Mouse (Mus musculus) bone marrow, adult 2 months (tissue): ENCODE measurements around the gene Ndufaf4. TPM values are rescaled to one million over a fixed set of nuclear protein-coding genes. Genes with fewer than 3 reads are reported as not detected.
"Not testable (repeated sequence)": the region's sequence is repeated elsewhere in the genome, so short reads cannot be mapped to it uniquely, and the experiment has no call there.

Experiments
- H3K27ac ChIP-seq: fragments of 200-500 bp; 2 replicates; pipeline ENCODE4 v1.5.1; 2012; ENCODE audit warnings: low read depth, mild to moderate bottlenecking, control low read depth, inconsistent platforms, low read length; ENCODE audit not compliant: control insufficient read depth, poor library complexity, insufficient read depth
- H3K4me1 ChIP-seq: fragments of 200-500 bp; 2 replicates; pipeline ENCODE4 v1.6.1; 2011; ENCODE audit warnings: low read length; ENCODE audit not compliant: control insufficient read depth, insufficient read depth
- H3K4me3 ChIP-seq: fragments of 200-500 bp; replicated peaks from 2 replicates; pipeline ENCODE3; 2011; ENCODE audit warnings: mild to moderate bottlenecking, low read depth, low read length, control low read depth; ENCODE audit not compliant: control insufficient read depth
- CTCF ChIP-seq: fragments of 200-500 bp; IDR thresholded peaks from 2 replicates; pipeline ENCODE4 v1.5.1; 2011; ENCODE audit warnings: low read length, control low read depth; ENCODE audit not compliant: control insufficient read depth, insufficient read depth
- POLR2A ChIP-seq: fragments of 200-500 bp; IDR thresholded peaks from 2 replicates; pipeline ENCODE4 v1.6.1; 2011; ENCODE audit warnings: low read depth, mild to moderate bottlenecking, control low read depth, low read length, borderline replicate concordance; ENCODE audit not compliant: control insufficient read depth
- WGBS: fragments of 180-500 bp; shearing (Covaris S2); methylation state at CpG from one replicate; pipeline ENCODE4 v1.1.7; 2018; 5-methylcytosine and 5-hydroxymethylcytosine counted together
- polyA plus RNA-seq: library from polyadenylated mRNA; stranded (reverse); fragments of >200 nt; gene quantifications from 2 replicates; pipeline ENCODE4 v1.2.4, GENCODE M21; 2011; ENCODE audit warnings: low replicate concordance; ENCODE audit not compliant: missing spikeins, insufficient read depth, insufficient read length

Gene Ndufaf4
- 7.4 and 11.7 TPM in 2 replicates for polyA plus RNA-seq

DNA sequence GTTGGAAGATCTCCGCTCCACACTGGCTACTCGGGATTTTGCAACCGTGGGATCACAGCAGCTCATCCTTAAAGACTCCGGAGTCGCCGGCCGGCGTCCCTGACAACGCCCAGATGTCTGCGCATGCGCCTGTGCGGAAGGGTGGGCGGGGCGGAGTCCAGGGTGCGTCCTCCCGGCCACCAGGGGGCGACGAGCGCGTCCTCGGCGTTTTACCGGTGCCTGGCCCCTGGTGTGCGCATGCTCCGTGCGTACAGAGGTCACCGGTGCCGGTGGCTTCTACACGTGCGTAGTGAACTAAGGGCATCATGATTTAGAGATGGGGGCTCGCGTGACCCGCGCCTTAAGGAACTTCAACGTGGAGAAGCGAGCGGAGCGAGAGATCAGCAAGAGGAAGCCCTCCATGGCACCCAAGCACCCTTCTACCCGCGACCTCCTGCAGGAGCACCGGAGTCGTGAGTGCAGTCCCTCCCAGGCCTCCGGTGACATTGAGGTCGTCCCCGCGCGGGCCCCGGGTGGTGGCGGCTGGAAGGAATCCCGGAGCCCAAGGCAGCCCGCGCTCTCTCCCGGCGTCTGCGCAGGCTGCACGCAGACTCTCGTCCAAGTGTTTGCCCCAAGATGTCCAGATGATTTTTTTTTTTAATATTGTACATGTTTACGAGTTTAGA is at the start of gene Ndufaf4:
TSS of gene Ndufaf4 (plus strand) at position 233 of the 665 bp plus-strand sequence.
- no peak within 1 kb of the TSS; the same call in 1 of the 2 replicates for H3K27ac ChIP-seq
- TF ChIP-seq CTCF (peak; percentile 91), POLR2A (peak; percentile 52; the same call in 1 of the 2 replicates)
- peak within 1 kb of the TSS; percentile 79 for H3K4me3 ChIP-seq
- H3K4me1 ChIP-seq, result no peaks in the 10 kb centered on the region; the same call in 1 of the 2 replicates
- WGBS, result under 1% methylated on average over 58 of the region's 58 CpGs

DNA sequence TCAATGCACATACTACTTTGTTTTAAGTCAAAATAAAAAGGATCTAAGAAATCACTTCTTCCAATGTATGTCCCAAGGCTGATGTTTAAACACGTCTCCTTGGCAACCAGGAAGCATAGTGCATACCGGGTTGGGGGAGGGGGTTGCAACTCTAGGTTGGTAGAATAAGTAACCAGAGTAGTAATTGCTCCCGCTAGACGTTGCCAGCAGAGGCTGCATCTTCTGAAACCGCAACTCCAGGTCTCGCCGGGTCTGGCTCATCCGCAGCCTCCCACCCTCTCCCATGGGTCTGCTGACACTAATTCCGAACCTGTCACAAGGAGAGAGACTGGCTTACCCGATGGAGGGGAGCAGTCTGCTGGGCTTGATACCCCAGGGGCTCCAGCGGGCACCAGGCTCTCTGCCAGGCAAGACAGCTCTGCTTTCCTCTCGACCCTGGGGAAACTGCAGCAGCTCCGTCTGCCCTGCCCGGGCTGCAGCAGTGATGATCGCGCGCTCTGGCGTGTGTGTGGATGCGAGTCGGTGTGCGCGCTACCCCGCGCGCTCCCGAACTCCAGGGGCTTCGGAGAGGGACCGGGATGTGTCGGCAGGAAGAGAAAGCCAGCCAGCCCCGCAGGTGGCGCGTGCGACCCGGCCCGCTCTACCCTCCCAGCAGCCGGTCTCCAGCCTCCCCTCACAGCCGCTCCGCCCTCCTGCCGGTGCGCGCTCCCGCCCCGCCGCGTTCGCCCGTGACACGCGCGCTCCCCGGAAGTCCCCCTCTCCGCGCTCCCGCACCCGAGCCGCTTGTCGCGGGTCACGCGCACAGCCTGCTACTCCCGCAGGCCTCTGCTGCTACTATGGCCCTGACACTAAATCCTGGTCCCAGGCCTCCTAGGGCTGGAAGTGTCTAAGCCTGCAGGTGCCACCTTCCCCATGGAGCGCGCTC is 47.2 kb upstream of the Ndufaf4 start, which contains the start of gene Klhl32:
TSS of gene Klhl32 (minus strand) at position 724 of the 925 bp plus-strand sequence.
- WGBS, result 2% methylated on average over 63 of the region's 63 CpGs

DNA sequence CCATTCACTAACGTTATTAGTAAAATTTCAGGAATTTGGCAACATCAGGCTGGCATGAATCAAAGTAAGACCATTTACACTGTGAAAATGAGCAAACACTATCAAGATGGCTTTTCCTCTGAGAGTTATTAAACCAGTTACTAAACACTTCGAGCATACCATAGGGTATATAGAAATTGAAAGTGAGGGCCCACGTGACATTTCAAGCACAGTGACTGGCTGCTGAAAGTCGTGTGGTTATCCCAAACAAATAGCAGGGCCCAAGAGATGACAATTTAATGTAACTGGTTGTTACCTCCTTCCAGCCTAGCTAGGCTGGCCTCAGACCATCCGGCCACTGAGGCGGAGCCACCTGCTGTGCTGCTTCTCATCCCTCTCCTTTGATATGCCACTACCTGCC is 32.2 kb upstream of the Ndufaf4 start:
- no peak for TF ChIP-seq POLR2A
- TF ChIP-seq CTCF, result no peak
- no peak overlapping the region for H3K4me3 ChIP-seq
- no peaks in the 10 kb centered on the region for H3K4me1 ChIP-seq
- no peak overlapping the region for H3K27ac ChIP-seq
- WGBS, result 54% methylated on average over 6 of the region's 6 CpGs

More for the DNA sequence above, 47.2 kb upstream of the Ndufaf4 start, which contains the start of gene Klhl32:
- TF ChIP-seq POLR2A, result no peak
- no peaks in the 10 kb centered on the region; the same call in 1 of the 2 replicates for H3K4me1 ChIP-seq
- no peak within 1 kb of the TSS; the same call in 1 of the 2 replicates for H3K27ac ChIP-seq
- H3K4me3 ChIP-seq, result no peak within 1 kb of the TSS

DNA sequence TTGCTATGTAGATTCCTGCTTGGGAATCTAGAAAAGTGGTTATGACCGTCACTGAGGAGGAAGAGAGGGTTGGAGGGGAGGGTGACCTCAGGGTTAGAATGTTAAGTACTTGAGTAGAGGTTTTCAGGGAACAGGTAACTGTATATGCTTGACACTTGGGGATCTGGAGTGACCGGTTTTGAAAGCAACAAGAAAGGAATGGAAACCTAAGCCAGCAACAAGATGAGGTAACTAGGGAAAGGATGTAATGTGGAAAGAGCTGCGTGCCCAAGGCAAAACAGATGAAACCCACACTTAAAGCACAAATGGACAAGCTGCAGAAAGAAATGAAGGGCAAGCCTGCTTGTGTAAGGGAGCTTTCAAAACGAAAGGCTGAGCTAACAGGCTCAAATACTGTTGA is 28.7 kb upstream of the Ndufaf4 start:
- TF ChIP-seq CTCF, result no peak
- TF ChIP-seq POLR2A, result no peak
- 57% methylated on average over 4 of the region's 4 CpGs for WGBS

DNA sequence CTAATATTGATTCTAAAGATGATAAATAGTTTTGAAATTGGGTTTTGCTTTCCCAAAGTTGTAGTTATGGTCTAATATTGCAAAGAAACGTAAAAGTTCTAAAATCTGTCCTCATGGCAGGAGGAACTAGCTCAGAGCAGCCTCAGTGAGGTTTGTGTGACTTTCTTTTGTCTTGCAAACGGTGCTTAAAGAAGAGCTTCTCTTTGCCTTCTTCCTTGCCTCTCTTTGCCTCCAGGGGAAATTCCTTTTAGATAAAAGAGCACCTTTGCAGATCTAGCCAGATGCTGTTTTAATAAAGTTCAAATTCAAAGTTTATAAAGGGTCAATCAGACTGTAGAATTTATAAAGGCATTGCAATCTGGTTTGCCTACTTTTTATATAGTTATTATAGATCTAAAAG is 8.5 kb upstream of the Ndufaf4 start:
- H3K27ac ChIP-seq, H3K4me1 ChIP-seq, H3K4me3 ChIP-seq: not testable (repeated sequence)
- WGBS, result 51% methylated on average over 2 of the region's 2 CpGs

More for the DNA sequence above, 28.7 kb upstream of the Ndufaf4 start:
- no peak overlapping the region for H3K27ac ChIP-seq
- H3K4me1 ChIP-seq, result no peaks in the 10 kb centered on the region
- no peak overlapping the region for H3K4me3 ChIP-seq

DNA sequence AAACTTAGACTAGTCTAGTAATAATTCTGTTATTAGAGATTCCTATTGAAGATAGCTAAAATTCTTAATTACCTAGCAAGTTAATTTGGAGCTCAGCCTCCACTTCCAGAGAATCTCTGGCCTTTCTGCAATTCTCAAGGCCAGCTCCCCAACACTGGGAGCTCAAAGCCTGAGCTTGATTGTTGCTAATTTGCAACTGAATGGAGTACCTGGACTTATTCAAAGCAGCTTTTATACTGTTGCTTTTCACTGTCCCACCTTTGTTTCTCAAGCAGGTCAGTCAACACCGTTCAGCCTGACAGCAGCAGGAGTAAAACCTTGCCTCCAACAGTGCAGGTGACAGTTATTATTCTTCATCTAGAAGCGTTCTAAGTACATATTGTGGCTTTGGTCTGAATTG is 5.6 kb upstream of the Ndufaf4 start:
- 66% methylated on average over 2 of the region's 2 CpGs for WGBS
- not testable (repeated sequence) for H3K4me1 ChIP-seq, H3K27ac ChIP-seq, H3K4me3 ChIP-seq

DNA sequence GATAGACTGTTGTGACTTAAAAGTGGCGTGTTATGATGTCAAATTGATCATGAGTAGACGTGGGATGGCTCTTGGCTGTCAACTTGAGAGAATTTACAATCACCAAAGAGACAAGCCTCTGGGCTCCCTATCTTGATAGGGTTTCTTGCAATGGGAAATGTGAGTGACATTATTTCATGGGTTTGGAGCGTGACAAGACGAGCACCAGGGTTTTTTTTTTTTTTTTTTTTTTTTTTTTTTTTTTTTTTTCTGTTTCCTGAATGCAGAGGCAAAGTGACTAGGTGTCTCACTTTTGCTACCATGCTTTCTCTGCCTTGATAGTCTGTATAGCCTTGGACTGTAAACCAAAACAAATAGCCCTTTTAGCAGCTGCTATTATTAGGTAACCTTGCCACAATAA is 3.3 kb upstream of the Ndufaf4 start:
- H3K4me1 ChIP-seq, result no peaks in the 10 kb centered on the region; the same call in 1 of the 2 replicates
- no peak overlapping the region for H3K27ac ChIP-seq
- WGBS, result 45% methylated on average over 4 of the region's 4 CpGs
- no peak overlapping the region for H3K4me3 ChIP-seq
- TF ChIP-seq POLR2A, result no peak
- TF ChIP-seq CTCF, result no peak

DNA sequence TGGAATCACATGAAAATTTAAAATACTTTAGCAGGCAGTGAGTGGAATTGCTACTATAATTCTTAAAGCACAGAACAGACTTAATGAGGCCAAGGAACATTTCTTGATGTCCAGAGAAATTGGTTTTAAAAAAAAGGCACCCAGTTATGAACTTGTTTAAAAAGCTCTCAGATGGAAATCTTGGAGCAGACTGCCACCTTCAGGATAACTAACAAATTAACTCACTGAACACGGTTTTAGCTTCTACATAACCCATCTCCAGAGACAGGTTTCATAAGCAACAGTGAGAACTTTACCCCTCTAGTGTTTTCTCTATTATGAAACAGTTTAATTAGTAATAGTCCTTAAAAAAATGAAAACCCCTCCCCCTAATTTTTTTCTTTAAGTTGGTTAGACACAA is 1.1 kb upstream of the Ndufaf4 start:
- WGBS, result 0% methylated on average over 1 of the region's 1 CpGs
- Histone ChIP-seq H3K27ac (no peak overlapping the region), H3K4me1 (no peaks in the 10 kb centered on the region; the same call in 1 of the 2 replicates), H3K4me3 (no peak overlapping the region)
- no peak for TF ChIP-seq POLR2A
- no peak for TF ChIP-seq CTCF
